Mouse (Mus musculus) v-Abl transformed pro-B cells (cell line): ENCODE measurements around the gene Arid5b.
"Not testable (repeated sequence)": the region's sequence is repeated elsewhere in the genome, so short reads cannot be mapped to it uniquely, and the experiment has no call there.

Source experiments
- in situ Hi-C, 2 experiments: fragments of 400-800 bp; cut with MboI; formaldehyde crosslinking; loops; one replicate each; pipeline ENCODE4 v1.15.1; 2025; ENCODE audit not compliant: unreplicated experiment in 2 of 2

Arid5b gene

GRCm38 (mm10) chr10:68100506-68100905 lies 178.0 kb downstream of the Arid5b start:
- in situ Hi-C loops: no loop called here

GRCm38 (mm10) chr10:68099801-68100200 lies 178.7 kb downstream of the Arid5b start:
- in situ Hi-C loops: not testable (repeated sequence)

- in situ Hi-C loops: no loop called here
Observed at GRCm38 (mm10) chr10:68097821-68098675, 180.5 kb downstream of the Arid5b start.

GRCm38 (mm10) chr10:68096395-68096794 lies 182.1 kb downstream of the Arid5b start:
- in situ Hi-C loops: no loop called here

- in situ Hi-C loops: no loop called here
Observed at GRCm38 (mm10) chr10:68095136-68095535, 183.4 kb downstream of the Arid5b start.

- in situ Hi-C loops: no loop called here
Observed at GRCm38 (mm10) chr10:68093496-68093895, 185.0 kb downstream of the Arid5b start.

GRCm38 (mm10) chr10:68091840-68092239 lies 186.7 kb downstream of the Arid5b start:
- in situ Hi-C loops: no loop called here

GRCm38 (mm10) chr10:68091011-68091410 lies 187.5 kb downstream of the Arid5b start:
- in situ Hi-C loops: no loop called here

- in situ Hi-C loops: no loop called here
Observed at GRCm38 (mm10) chr10:68090544-68090943, 188.0 kb downstream of the Arid5b start.

- in situ Hi-C loops: no loop called here
Observed at GRCm38 (mm10) chr10:68090197-68090535, 188.4 kb downstream of the Arid5b start.

GRCm38 (mm10) chr10:68089435-68090196 lies 188.9 kb downstream of the Arid5b start:
- in situ Hi-C loops: no loop called here

- in situ Hi-C loops: no loop called here
Observed at GRCm38 (mm10) chr10:68087722-68088121, 190.8 kb downstream of the Arid5b start.

GRCm38 (mm10) chr10:68086973-68087372 lies 191.6 kb downstream of the Arid5b start:
- in situ Hi-C loops: no loop called here

- in situ Hi-C loops: no loop called here
Observed at GRCm38 (mm10) chr10:68085574-68085973, 193.0 kb downstream of the Arid5b start.

- in situ Hi-C loops: no loop called here
Observed at GRCm38 (mm10) chr10:68081712-68082111, 196.8 kb downstream of the Arid5b start.

GRCm38 (mm10) chr10:68079910-68080670 lies 198.4 kb downstream of the Arid5b start:
- in situ Hi-C loops: no loop called here

GRCm38 (mm10) chr10:68078708-68079107 lies 199.8 kb downstream of the Arid5b start:
- in situ Hi-C loops: no loop called here

- in situ Hi-C loops: no loop called here
Observed at GRCm38 (mm10) chr10:68075181-68075580, 203.4 kb downstream of the Arid5b start.

GRCm38 (mm10) chr10:68074291-68074690 lies 204.2 kb downstream of the Arid5b start:
- in situ Hi-C loops: no loop called here

GRCm38 (mm10) chr10:68072626-68073025 lies 205.9 kb downstream of the Arid5b start:
- in situ Hi-C loops: no loop called here

- in situ Hi-C loops: no loop called here
Observed at GRCm38 (mm10) chr10:68071041-68071440, 207.5 kb downstream of the Arid5b start.
